Mouse (Mus musculus) adrenal gland, adult 2 months (tissue): ENCODE results near the gene Eef1akmt3. TPM values are rescaled to one million over a fixed set of nuclear protein-coding genes. Genes with fewer than 3 reads are reported as not detected.
"Not testable (repeated sequence)": the region's sequence is repeated elsewhere in the genome, so short reads cannot be mapped to it uniquely, and the experiment has no call there.

Experiments used
- DNase-seq: peaks from one replicate; pipeline ENCODE4 v3.0.0; 2021
- long read RNA-seq: library from polyadenylated mRNA; stranded (forward); transcript quantifications from one replicate; pipeline ENCODE4 v2.0.0, GENCODE M21; 2021
- polyA plus RNA-seq: library from polyadenylated mRNA; depleted of rRNA; stranded (reverse); fragments of >200 nt; gene quantifications from 2 replicates; pipeline ENCODE4 v1.2.3, GENCODE M21; 2012; rRNA removed
- total RNA-seq, 2 experiments: library from RNA; stranded (reverse); gene quantifications; 2 replicates each; pipeline ENCODE4 v1.2.3; 2021

Gene Eef1akmt3
- under 1 TPM; 0.14 to 0.69 TPM for total RNA-seq
- polyA plus RNA-seq: 0.18 and 0.23 TPM in 2 replicates
- long read RNA-seq: 0 reads

DNA sequence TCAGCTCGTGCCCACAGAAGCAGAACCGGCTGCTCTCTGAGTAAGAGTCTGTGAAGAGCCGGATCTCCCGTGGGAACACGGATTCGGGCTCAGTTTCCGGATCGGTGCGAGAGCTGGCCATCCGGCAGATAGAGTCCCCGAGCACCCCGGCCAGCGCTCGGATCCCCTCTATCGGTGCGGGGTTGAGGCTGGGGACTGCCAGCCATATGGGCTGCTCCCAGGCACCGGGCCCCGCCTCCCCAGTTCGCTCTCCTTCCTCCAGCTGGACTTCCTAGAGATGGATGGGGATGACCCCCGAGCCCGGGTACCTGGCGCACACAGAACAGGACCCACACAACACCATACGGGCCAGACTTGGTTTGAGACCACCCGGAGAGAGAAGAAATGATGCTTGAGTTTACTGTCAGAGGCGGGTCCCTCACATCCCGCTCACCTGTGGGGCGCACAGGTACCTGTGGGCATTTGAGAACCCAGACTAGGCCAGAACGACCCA is at the start of gene Eef1akmt3, which contains the start of gene Mettl1:
Gene Eef1akmt3 (minus strand): TSS at position 240 of the 493 bp plus-strand sequence.
Gene Mettl1 (plus strand): TSS at position 141 of the 493 bp plus-strand sequence.
- peak; percentile 63 for DNase-seq

DNA sequence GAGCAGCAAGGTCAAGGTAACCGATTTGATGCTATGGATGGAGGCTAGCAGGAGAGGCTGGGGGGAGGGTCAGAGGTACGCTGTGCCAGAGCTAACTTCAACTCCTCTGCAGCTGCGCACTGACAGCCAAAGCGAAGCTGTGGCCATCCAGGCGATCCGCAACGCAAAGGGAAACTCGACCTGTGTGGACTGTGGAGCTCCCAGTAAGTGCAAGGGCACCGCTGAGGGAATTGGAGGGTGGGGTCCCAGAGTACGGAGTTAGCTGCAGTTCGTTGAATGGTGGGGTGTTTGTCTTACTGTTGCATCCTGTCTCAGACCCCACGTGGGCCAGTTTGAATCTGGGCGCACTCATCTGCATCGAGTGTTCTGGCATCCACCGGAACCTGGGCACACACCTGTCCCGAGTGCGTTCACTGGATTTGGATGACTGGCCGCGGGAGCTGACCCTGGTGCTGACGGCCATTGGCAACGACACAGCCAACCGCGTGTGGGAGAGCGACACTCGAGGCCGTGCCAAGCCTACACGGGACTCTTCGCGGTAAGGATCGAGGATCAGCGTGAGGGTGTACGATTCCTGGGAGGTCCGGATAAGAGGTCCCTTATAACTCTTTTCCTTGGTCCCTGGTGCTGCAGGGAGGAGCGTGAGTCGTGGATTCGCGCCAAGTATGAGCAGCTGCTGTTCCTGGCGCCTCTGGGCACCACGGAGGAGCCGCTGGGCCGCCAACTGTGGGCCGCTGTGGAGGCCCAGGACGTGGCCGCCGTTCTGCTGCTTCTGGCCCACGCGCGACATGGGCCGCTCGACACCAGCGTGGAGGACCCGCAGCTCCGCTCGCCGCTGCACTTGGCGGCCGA is 49.5 kb upstream of the Eef1akmt3 start:
- peak; percentile 70 for DNase-seq

DNA sequence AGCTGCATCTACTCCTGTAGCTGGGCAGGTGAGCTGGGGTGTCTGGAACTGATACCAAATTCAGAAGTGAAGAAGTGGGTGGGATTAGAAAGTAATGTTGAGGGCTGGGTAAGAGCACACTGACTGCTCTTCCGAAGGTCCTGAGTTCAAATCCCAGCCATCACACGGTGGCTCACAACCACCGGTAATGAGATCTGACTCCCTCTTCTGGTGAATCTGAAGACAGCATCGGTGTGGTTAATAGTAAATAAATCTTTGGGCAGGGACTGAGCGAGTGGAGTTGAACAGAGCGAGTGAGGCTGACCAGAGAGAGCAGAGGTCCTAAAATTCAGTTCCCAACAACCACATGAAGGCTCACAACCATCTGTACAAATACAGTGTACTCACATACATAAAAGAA is 44.3 kb upstream of the Eef1akmt3 start:
- DNase-seq: no peak

DNA sequence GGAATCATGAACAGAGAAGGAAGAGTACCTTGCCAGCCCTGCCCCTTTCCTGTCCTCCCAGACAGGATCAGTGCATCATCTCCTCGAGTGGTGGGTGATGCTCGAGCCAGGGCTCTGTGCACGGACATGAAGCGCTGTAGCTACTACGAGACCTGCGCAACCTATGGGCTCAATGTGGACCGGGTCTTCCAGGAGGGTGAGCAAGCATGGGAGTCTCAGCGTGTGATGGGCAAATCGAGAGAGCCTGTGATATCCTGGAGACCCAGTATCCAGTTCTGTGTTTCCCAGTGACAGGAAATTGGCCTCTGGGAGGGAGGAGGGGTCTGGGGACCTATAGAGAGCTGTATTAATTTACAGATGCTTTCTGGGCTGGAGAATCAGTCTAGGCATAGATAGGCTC is 43.7 kb upstream of the Eef1akmt3 start:
- no peak for DNase-seq

DNA sequence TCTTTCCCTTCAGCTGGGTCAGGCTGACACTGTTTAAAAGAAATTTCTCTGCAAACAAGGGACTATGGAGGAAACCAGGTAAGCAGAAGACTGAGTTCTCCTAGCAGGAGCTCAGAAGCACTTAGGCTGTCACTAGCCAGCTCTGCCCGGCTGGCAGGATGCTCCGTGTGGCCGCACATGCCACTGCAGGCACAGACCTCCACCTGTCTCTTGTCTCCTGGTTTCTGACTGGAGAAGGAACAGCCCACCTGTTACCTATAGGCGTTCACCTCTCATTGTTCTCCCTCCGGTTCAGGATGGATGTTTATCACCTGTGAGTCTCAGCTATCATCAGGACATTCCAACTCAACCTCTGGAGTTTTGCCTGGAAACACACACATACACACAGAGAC is 42.6 kb upstream of the Eef1akmt3 start:
- no peak for DNase-seq

DNA sequence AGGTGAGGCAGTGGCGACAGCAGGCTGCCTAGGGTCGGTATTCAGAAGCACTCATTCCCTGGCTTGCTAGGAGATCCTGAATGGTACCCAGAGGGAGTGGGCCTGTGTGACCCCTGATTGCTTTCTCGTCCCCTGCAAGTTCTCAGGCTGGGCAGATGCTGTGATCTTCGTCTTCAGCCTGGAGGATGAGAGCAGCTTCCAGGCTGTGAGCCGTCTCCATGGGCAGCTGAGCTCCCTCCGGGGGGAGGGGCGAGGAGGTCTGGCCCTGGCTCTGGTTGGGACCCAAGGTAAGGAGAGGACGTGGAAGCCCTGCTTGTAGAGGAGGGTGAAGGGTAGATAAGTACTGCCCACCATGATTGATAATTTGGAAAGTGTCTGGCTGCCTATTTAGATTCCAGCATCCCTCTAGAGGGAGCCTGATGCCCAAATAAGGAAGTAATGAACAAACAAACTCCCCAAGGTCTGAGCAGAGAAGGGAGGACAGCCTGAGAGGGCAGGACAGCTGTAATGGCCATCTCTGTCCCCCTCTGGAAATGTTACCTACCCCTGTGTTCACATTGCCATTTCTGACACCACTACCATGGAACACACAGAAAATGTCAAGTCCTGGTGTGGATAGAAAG is 42.1 kb upstream of the Eef1akmt3 start:
- no peak for DNase-seq

DNA sequence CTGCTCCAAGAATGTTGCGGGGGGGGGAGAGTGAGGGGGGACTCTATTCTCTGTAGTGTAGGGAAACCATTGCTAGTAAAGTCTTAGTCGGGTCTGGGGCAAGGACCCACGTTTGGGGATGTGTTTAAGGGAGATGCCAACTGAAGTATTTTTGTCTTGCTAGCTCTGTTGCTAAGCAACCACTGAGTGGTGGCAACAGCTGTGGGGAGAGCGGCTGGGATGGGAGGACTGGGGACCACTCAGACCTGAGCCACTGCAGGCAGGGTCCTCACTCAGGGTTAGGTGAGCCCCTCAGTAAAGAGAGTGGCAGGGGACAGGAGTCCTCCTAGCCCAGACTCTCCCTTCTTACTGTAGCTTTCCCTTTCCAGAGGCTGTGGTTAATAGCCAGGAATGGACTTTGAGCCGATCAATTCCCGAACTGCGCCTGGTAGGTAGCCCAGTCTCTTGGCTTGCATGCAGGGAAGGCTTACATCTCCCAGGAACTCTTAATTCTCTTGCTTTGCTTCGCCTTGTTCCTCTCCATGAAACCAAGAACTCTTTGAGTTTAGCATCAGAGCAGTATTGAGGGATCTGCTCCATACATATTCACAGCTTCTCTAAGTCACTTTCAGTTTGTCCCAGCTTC is 40.8 kb upstream of the Eef1akmt3 start:
- DNase-seq: no peak

DNA sequence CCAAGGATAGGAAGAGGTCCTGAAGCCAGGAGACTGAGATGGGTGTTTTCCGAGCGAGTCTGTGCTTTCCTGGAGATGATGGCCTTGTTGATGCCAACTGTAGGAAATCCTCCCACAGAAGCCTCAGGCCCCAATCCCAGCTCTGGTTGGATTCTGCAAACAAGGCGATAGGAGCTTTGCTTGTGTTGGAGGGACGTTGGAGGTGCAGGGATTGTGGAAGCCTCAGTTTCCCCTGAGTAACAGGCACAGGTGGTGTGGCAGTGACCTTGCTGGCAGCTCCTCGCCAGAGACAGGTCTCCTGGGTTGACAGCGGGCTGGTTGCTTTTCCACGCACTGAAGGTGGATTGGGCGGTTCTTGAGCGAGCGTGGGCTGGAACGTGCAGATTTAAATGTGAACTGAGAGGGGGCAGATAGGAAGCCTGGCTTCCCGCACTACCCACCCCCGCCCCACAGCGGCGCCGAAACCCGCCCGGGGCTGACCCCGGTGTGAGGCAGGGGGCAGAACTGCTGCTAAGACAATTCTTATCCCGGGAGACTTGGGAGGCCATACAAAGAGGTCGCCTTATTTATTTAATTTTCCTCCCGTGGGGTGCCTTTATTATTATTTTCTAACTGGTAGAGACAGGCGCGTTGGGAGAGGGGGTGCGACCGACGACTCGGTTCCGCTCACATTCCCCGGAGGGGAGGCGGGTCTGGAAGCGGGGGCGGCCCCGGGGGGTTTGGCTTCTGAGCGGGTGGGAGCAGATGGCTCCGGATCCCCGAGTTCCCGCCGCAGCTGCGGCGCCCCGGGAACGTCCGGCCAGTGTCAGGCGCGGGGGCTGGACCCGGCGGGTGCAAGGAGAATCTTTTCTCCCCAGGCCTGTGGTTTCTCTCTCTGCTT is 39.8 kb upstream of the Eef1akmt3 start:
- no peak for DNase-seq

DNA sequence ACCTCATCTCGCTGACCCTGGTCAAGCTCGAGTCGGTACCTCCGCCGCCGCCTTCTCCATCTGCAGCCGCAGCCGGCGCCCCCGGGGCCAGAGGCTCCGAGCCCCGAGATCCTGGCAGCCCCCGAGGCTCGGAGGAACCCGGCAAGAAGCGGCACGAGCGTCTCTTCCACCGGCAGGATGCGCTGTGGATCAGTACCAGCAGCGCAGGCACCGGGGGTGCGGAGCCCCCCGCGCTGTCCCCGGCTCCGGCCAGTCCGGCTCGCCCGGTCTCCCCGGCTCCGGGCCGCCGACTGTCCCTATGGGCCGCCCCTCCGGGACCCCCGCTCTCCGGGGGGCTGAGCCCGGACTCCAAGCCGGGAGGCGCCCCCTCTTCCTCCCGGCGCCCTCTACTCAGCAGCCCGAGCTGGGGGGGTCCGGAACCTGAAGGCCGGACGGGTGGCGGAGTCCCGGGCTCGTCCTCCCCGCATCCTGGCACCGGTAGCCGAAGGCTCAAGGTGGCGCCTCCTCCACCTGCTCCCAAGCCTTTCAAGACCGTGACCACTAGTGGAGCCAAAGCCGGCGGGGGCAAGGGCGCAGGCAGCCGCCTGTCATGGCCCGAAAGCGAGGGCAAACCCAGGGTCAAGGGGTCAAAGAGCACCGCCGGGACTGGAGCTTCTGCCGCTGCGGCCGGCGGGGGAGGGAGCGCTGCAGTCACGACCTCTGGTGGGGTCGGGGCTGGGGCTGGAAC is 38.5 kb upstream of the Eef1akmt3 start:
- DNase-seq: no peak

DNA sequence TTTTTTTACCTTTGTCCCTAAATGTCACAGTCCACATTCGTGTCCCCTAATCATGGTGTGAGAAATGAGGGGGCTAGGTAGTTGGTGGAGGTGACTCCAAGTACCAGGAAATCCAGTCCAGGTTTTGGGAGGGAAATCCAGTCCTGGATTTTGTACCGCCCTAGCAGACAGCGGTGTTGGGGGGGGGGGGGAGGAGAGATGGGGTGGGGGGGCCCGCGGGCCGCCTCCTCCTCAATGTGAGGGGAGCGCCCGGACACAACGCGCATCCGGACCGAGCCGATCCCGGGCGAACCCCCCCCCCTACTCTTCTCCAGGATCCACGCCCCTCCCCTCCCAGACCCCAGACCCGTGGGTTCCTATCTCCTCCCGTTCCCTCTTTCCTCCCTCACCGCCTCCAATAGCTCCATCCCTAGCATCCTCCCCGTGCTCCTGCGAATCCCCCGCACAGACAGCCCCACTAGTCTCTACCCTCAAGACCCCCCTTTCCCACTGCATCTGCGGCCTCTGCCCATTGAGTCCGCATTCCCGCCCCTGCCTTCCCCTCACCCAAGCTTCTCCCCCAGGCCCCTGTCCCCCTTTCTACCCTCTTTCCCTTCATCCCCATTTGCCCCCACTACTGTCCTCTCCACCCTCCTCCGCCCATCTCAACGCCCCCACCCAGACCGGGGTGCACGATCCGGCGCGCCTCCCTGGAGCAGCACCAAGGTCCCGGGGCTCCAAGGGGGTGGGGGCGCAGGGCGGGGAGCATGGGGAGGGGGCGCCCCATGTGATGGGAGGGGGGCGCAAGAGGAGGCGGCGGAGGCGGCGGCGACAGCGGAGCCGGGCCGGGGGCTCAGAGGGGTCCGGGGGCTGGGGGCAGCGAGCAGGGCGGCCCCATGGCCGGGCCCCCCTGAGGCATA is 37.6 kb upstream of the Eef1akmt3 start:
- DNase-seq: no peak

DNA sequence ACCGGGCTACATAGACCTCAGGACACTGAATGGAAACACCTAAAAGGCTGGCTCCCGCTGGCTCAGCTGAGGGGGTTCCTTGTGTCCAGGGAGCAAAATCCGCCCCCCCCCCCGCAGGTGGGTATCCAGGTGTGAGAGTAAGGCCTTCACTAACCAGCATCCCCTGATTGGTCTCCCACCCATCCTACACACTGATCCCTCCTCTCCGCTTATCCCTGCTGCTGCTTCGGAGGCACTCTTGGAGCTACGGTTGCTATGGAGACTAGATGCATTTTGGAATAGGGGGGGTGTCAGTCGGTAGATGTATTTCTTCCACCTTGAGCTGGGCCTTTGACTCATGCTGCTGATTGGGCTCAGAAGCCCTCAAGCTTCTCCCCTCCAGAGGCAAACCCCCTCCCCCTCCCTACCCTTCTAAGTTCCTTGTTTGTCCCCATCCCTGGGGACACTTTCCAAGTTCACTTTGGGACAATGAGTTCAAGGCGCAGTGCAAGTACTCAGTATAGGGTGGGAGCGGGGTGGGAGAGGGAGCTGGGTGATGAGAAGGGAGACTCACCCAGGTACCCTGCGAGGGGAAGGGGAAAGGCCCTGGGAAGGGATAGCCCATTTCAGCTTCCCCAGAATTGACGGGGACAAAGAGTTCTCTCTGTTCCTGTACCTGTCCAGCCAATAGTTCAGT is 36.8 kb upstream of the Eef1akmt3 start:
- DNase-seq: no peak

DNA sequence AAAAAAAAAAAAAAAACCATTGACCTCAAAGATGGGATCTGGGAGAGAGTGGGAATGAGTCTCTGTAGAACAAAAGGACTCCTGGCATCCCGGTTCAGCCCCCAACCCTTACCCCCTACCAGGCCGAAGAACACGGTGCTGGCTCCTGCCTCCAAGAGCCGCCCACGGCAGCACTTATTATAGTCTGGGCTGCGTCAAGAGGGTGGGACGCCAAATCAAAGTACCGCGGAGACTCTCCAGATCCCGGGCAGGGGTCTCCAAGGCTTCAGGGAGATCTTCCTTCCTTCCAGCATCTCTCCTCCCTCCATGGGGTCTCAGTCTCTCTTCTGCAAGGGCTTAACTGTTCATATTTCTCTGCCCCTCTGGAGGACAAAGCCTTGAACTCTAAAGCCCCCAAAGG is 36.2 kb upstream of the Eef1akmt3 start:
- no peak for DNase-seq

DNA sequence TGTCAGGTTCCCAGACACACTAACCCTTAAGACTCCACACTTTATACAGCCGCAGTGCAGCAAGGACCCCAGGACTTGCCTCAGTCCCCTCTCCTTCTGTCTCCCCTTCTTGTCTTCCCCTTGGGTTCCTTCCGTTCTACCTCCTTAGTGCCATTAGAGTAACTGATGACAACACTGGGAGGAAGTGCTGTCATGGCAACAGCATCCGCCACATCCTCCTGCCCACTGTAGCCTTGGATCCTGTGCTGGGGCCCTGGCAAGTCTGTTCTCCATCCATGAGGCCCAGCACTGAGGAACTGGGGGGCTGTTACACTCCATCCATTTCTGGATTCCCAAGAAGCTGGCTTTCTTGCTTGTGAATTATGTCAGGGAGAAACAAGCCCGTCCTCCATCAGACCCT is 34.8 kb upstream of the Eef1akmt3 start:
- no peak for DNase-seq

DNA sequence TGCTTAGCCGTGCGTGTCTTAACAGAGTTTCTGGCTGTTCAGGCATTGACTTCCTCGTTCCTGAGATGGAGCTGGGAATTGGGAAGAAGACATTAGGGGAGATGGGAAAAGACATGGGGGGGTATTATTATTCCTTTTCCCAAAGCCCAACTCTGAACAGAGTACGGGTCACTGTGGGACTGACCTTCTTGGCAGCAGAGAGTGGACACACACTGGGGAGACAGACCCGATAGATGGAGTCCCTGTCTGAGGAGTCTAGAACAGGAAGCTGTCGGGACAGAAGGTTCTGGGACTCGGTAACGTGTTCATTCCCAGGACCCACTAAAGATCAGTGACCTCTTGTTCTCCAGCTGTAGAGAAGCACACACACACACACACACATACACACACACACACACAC is 34.3 kb upstream of the Eef1akmt3 start:
- no peak for DNase-seq

DNA sequence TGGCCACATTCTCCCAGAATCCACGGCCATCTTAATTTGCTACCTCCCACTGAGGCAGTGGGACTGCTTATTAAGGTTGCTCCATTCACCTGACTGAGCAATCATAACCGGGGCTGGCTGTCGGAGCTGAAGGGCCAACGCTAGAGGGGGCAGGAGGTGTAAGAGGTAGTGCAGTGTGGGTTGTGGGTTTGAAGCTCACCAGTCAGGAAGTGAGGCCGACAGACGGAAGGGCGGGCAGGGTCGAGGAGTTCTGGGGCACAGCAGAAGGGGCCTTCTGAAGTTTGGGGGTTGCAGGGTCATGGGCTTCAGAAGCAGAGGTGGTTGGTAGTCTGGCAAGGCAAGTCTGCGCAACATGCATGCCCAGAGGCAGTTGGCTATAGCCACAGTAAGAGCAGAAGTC is 33.8 kb upstream of the Eef1akmt3 start, which contains the start of gene Agap2:
Gene Agap2 (plus strand): TSS at position 205 of the 400 bp plus-strand sequence.
- no peak for DNase-seq

DNA sequence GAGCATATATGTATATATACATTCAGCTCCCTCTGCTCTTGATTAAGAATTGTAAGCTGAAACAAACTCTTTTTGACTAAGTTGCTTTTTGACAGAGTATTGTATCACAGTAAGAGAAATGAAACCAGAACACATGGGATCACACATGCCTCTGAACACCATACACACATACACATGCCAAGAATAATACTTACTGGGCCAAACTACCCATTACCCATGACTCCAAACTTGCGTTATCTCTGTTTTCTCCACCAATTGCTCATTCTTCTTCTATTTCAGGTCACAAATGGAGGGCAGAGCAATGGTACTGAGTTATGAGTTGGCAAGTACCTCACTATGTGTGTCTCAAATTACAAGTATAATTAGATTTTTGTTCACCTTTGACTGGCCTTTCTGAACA is 32.7 kb upstream of the Eef1akmt3 start:
- no peak for DNase-seq

DNA sequence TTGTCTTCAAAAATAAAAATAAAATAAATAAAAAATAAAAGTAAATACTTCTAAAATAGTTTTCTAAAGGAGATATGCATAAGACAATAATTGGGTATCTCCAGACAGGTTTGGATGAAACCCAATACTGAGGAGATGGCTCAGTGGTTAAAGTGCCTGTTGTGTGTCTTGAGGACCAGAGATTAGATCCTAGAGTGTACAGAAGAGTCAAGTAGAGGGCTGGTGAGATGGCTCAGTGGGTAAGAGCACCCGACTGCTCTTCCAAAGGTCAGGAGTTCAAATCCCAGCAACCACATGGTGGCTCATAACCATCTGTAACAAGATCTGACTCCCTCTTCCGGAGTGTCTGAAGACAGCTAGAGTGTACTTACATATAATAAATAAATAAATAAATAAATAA is 31.7 kb upstream of the Eef1akmt3 start:
- DNase-seq: not testable (repeated sequence)

DNA sequence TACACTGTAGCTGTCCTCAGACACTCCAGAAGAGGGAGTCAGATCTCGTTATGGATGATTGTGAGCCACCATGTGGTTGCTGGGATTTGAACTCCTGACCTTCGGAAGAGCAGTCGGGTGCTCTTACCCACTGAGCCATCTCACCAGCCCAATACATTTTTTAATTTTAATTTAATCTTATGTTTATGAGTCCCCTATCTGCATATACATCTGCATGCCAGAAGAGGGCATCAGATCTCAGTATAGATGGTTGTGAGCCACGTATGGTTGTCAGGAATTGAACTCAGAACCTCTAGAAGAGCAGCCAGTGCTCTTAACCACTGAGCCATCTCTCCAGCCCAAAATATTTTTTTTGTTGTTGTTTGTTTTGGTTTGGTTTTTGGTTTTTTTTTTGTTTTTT is 31.0 kb upstream of the Eef1akmt3 start:
- DNase-seq: not testable (repeated sequence)

DNA sequence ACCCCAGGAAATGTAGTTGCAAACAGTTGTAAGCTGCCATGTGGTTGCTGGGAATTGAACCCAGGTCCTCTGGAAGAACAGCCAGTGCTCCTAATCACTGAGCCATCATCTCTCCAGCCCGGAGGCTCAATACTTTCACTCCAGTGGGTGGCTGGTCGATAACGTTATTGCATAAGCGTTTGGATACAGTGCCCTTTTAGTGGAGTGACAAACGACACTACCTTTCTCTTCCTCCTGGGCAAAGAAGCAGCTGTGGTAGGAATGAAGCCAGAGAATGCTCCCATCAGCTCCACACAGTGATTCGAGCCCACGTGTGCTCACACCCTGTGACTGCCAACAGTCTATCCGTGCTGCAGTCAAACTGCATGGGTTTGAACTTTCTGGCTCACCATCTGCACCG is 29.9 kb upstream of the Eef1akmt3 start:
- DNase-seq: no peak
